Mouse (Mus musculus): ENCODE data around the gene Inca1. TPM values are rescaled to one million over a fixed set of nuclear protein-coding genes. Genes with fewer than 3 reads are reported as not detected.
A peak's percentile ranks its signal among the peaks of the same experiment; 100 is the strongest.

Inca1 gene
- total and polyA plus RNA-seq, 3 experiments = 0.35 to 2.2 TPM; not detected in 1

GRCm38 (mm10) chr11:70654923-70655570 lies 44.9 kb downstream of the Inca1 start (continued):
- TF ChIP-seq GABPA (IDR thresholded peaks at IDR 0.05; ENCODE audit: low read depth, low read length) = no peak
- peak; percentile 62 for TF ChIP-seq KAT2A (conservative IDR thresholded peaks at IDR 0.05; ENCODE audit: low read depth, low read length)
- TF ChIP-seq HCFC1 (IDR thresholded peaks at IDR 0.05; ENCODE audit: low read depth, low read length) = peak; percentile 60
- TF ChIP-seq POLR2A (IDR thresholded peaks at IDR 0.05; ENCODE audit: control insufficient read depth in 1 of 2, insufficient read depth in 1 of 2, low read depth in 1 of 2, low read length in 2 of 2, poor library complexity in 1 of 2) = peak; percentile 58 to 70

- no peaks in the 10 kb centered on the region for H3K27me3 ChIP-seq (ENCODE audit: control insufficient read depth in 1 of 2, insufficient read depth in 2 of 2, low read length in 2 of 2)
- H3K79me2 ChIP-seq (ENCODE audit: control insufficient read depth, insufficient read depth, low read length, poor library complexity) = peaks cover 61% of the 10 kb centered on the region
- DNase-seq (ENCODE audit: low read depth, low spot score) = peak; percentile 94
- peaks cover 12 to 48% of the 10 kb centered on the region in 2 experiments for H3K4me1 ChIP-seq (ENCODE audit: control insufficient read depth in 1 of 2, insufficient read depth in 2 of 2, low read length in 2 of 2)
- H3K9ac ChIP-seq (ENCODE audit: control insufficient read depth, low read depth, low read length, poor library complexity, severe bottlenecking) = peak within 1 kb of the TSS; percentile 99
- peaks cover 14 to 44% of the 10 kb centered on the region in 2 experiments for H3K36me3 ChIP-seq (ENCODE audit: control insufficient read depth in 1 of 2, insufficient read depth in 2 of 2, low read length in 2 of 2)
- peak within 1 kb of the TSS; percentile 96 to 98 for H3K4me3 ChIP-seq (ENCODE audit: control insufficient read depth in 1 of 2, insufficient read depth in 1 of 2, low read depth in 2 of 2, low read length in 2 of 2)
- peak within 1 kb of the TSS; percentile 99 for H3K27ac ChIP-seq (ENCODE audit: control insufficient read depth, low read depth, low read length)
- H3K9me3 ChIP-seq (replicated peaks; ENCODE audit: insufficient read depth, low read length) = no peaks in the 10 kb centered on the region
- TF ChIP-seq MEF2A (IDR thresholded peaks at IDR 0.05; ENCODE audit: extremely low read depth, insufficient replicate concordance, low read depth, low read length, poor library complexity, severe bottlenecking) = no peak
- peak; percentile 98 for TF ChIP-seq ZMIZ1 (IDR thresholded peaks at IDR 0.05; ENCODE audit: low read depth, low read length)
- TF ChIP-seq POLR2AphosphoS5 (IDR thresholded peaks at IDR 0.05; ENCODE audit: borderline replicate concordance, low read depth, low read length) = peak; percentile 74; the same call in 1 of the 2 replicates
- peak; percentile 69 for TF ChIP-seq ETS1 (IDR thresholded peaks at IDR 0.05; ENCODE audit: low read depth, low read length)
- TF ChIP-seq USF1 (IDR thresholded peaks at IDR 0.05; ENCODE audit: low read depth, low read length) = no peak; the same call in 1 of the 2 replicates
- no peak; the same call in 1 of the 2 replicates for TF ChIP-seq BHLHE40 (IDR thresholded peaks at IDR 0.05; ENCODE audit: borderline replicate concordance, low read depth, low read length)
- peak; percentile 99 for TF ChIP-seq MAZ (IDR thresholded peaks at IDR 0.05; ENCODE audit: low read depth, low read length)
- peak; percentile 73; the same call in 1 of the 2 replicates for TF ChIP-seq CHD2 (IDR thresholded peaks at IDR 0.05; ENCODE audit: low read length)
- TF ChIP-seq USF2 (IDR thresholded peaks at IDR 0.05; ENCODE audit: borderline replicate concordance in 1 of 2, insufficient read depth in 1 of 2, low read depth in 1 of 2, low read length in 2 of 2) = no peak
- TF ChIP-seq POLR2AphosphoS2 (IDR thresholded peaks at IDR 0.05; ENCODE audit: low read length) = peak; percentile 89; the same call in 1 of the 2 replicates
- TF ChIP-seq E2F4 (IDR thresholded peaks at IDR 0.05; ENCODE audit: borderline replicate concordance, low read depth, low read length) = no peak
- no peak for TF ChIP-seq MXI1 (IDR thresholded peaks at IDR 0.05; ENCODE audit: low read depth, low read length)
- no peak for TF ChIP-seq GABPA (IDR thresholded peaks at IDR 0.05; ENCODE audit: low read depth, low read length)
- peak; percentile 82 to 91 for TF ChIP-seq POLR2A (IDR thresholded peaks at IDR 0.05; ENCODE audit: control insufficient read depth in 1 of 2, insufficient read depth in 1 of 2, low read depth in 1 of 2, low read length in 2 of 2, poor library complexity in 1 of 2)
- TF ChIP-seq UBTF (IDR thresholded peaks at IDR 0.05; ENCODE audit: borderline replicate concordance, insufficient read depth, low read depth, low read length) = peak; percentile 62; the same call in 1 of the 2 replicates
- no peak for TF ChIP-seq MYB (IDR thresholded peaks at IDR 0.05; ENCODE audit: low read depth, low read length)
- no peak for TF ChIP-seq SMC3 (IDR thresholded peaks at IDR 0.05; ENCODE audit: low read depth, low read length)
- no peak for TF ChIP-seq JUND (IDR thresholded peaks at IDR 0.05; ENCODE audit: low read depth, low read length)
- no peak for TF ChIP-seq GATA1 (IDR thresholded peaks at IDR 0.05; ENCODE audit: low read depth, low read length)
- TF ChIP-seq NELFE (IDR thresholded peaks at IDR 0.05; ENCODE audit: low read depth, low read length) = peak; percentile 96
- TF ChIP-seq MAX (IDR thresholded peaks at IDR 0.05; ENCODE audit: low read length) = no peak; the same call in 1 of the 2 replicates
- no peak; the same call in 1 of the 2 replicates for TF ChIP-seq CHD1 (IDR thresholded peaks at IDR 0.05; ENCODE audit: low read depth, low read length)
- no peak for TF ChIP-seq RCOR1 (IDR thresholded peaks at IDR 0.05; ENCODE audit: low read depth, low read length)
- peak; percentile 69; the same call in 1 of the 2 replicates for TF ChIP-seq TBP (IDR thresholded peaks at IDR 0.05; ENCODE audit: low read depth, low read length)
- peak; percentile 74; the same call in 1 of the 2 replicates for TF ChIP-seq ZNF384 (IDR thresholded peaks at IDR 0.05; ENCODE audit: low read depth, low read length)
- no peak; a peak in 3 of 4 replicates for TF ChIP-seq EP300 (IDR thresholded peaks at IDR 0.05; ENCODE audit: low read depth in 1 of 2, low read length in 2 of 2)
- TF ChIP-seq TAL1 (IDR thresholded peaks at IDR 0.05; ENCODE audit: low read length) = no peak
- no peak for TF ChIP-seq ZKSCAN1 (IDR thresholded peaks at IDR 0.05; ENCODE audit: low read depth, low read length)
- TF ChIP-seq CTCF (IDR thresholded peaks at IDR 0.05 in 2 of 3, conservative IDR thresholded peaks at IDR 0.05 in 1 of 3; ENCODE audit: control insufficient read depth in 1 of 3, insufficient read depth in 1 of 3, low read depth in 2 of 3, low read length in 3 of 3, poor library complexity in 1 of 3, severe bottlenecking in 1 of 3) = no peak
- TF ChIP-seq RAD21 (IDR thresholded peaks at IDR 0.05; ENCODE audit: low read depth, low read length) = no peak
Observed at GRCm38 (mm10) chr11:70654198-70654922, 45.6 kb downstream of the Inca1 start, which contains the start of gene Pfn1. TSS of gene Pfn1 (minus strand) at chr11:70654644.

Data from MEL (cell line).